Mouse (Mus musculus) myocyte (in vitro differentiated cells): ENCODE data around the gene Rasgef1c.

ENCODE experiments used
- CEBPB ChIP-seq: IDR thresholded peaks from 2 replicates; pipeline ENCODE4 v1.6.1; 2011; ENCODE audit warnings: mild to moderate bottlenecking, moderate library complexity; ENCODE audit not compliant: poor library complexity, insufficient read depth, severe bottlenecking
- E2F4 ChIP-seq: IDR thresholded peaks from one replicate; pipeline ENCODE4 v1.6.1; 2011; ENCODE audit warnings: mild to moderate bottlenecking, control low read depth, moderate library complexity; ENCODE audit not compliant: insufficient read depth
- MYOG ChIP-seq, 3 experiments: IDR thresholded peaks; one replicate each; pipeline ENCODE4 v1.6.1; 2011; ENCODE audit warnings: control low read depth in 2 of 3, low read depth in 2 of 3, mild to moderate bottlenecking in 2 of 3; ENCODE audit not compliant: insufficient read length in 2 of 3, control insufficient read depth in 1 of 3, insufficient read depth in 1 of 3
- POLR2A ChIP-seq: IDR thresholded peaks from one replicate; pipeline ENCODE4 v1.6.1; 2011; ENCODE audit warnings: low read depth, mild to moderate bottlenecking, control low read depth, moderate library complexity; ENCODE audit not compliant: insufficient read length
- TCF12 ChIP-seq: IDR thresholded peaks from one replicate; pipeline ENCODE4 v1.6.1; 2011; ENCODE audit warnings: mild to moderate bottlenecking, control low read depth; ENCODE audit not compliant: poor library complexity, insufficient read depth, severe bottlenecking

DNA sequence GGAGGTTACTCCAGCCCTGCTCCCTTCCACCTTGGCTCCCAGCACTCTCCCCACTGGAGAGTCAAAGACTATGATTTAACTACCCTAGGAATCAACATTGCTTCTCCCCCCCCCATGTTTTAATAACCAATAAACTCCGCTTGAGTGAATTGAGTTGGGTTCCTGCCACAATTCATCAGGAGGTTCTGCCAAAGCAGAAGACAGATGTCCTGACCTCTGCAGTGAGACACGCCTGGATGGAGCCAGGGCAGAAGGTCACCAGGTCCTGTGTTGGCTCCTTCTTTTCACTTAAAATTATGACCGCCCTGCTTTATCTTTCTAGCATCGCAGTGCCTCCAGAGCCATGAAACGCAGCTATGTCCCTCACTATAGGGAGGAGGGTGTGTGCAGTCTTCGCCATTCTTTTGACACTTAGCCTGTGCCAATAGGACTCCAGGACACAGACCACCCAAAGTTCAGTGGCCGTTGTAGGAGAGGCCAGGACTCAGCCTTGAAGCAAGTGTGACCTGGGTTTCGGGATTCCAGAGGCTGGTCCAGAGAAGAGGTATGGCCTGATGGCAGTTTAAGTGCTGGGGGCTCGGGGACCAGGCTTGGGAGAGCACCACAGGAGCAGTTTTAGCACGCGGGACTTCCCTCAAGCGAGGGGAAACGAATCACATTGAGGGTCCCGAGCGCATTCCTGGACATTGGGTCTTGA lies 525 bp upstream of the Rasgef1c start:
- TF ChIP-seq POLR2A (no peak), CEBPB (no peak), TCF12 (no peak), MYOG (IDR thresholded peaks at IDR 0.05; ENCODE audit: control insufficient read depth in 1 of 3, insufficient read depth in 1 of 3, insufficient read length in 2 of 3, low read depth in 2 of 3) (no peak), E2F4 (no peak)
